Mouse (Mus musculus) hindbrain, embryonic 12.5 days (tissue): ENCODE measurements at regions not wholly inside any gene's neighbourhood (a gene's known extent, or its start where the extent isn't known, plus 50 kb on each side); places are given as distances from the start of the nearest gene placed in this dataset.
A peak's percentile ranks its signal among the peaks of the same experiment; 100 is the strongest.

ENCODE experiments used
- ATAC-seq: fragments of 200-750 bp; cut with Nextera tagmentation; 2 replicates; pipeline ENCODE4 v1.8.0; 2017; ENCODE audit warnings: moderate TSS enrichment; ENCODE audit not compliant: low FRiP score
- H3K27ac ChIP-seq: fragments of 300-500 bp; sonication (generic); 2 replicates; pipeline ENCODE4 v1.5.1; 2016; ENCODE audit warnings: mild to moderate bottlenecking
- H3K27me3 ChIP-seq: fragments of 300-500 bp; sonication (generic); 2 replicates; pipeline ENCODE4 v1.6.1; 2016; ENCODE audit warnings: mild to moderate bottlenecking
- H3K36me3 ChIP-seq: fragments of 300-500 bp; sonication (generic); 2 replicates; pipeline ENCODE4 v1.6.1; 2016; ENCODE audit warnings: mild to moderate bottlenecking
- H3K4me1 ChIP-seq: fragments of 300-500 bp; sonication (generic); 2 replicates; pipeline ENCODE4 v1.6.1; 2016
- H3K4me2 ChIP-seq: fragments of 300-500 bp; sonication (generic); replicated peaks from 2 replicates; pipeline ENCODE4 v1.6.1; 2016; ENCODE audit warnings: mild to moderate bottlenecking
- H3K4me3 ChIP-seq: fragments of 300-500 bp; sonication (generic); 2 replicates; pipeline ENCODE4 v1.5.1; 2016; ENCODE audit warnings: mild to moderate bottlenecking
- H3K9ac ChIP-seq: fragments of 300-500 bp; sonication (generic); 2 replicates; pipeline ENCODE4 v1.6.1; 2016; ENCODE audit warnings: mild to moderate bottlenecking, moderate library complexity
- H3K9me3 ChIP-seq: fragments of 300-500 bp; sonication (generic); replicated peaks from 2 replicates; pipeline ENCODE4 v1.6.1; 2016; ENCODE audit warnings: mild to moderate bottlenecking
- WGBS: fragments of 180-500 bp; shearing (Covaris S2); methylation state at CpG from one replicate; pipeline ENCODE4 v1.1.7; 2016; 5-methylcytosine and 5-hydroxymethylcytosine counted together

- no peak overlapping the region for H3K4me3 ChIP-seq
- 0 out of 2 replicates have a peak, but pooled peaks cover 3% of the 10 kb centered on the region for H3K4me1 ChIP-seq
- no peaks in the 10 kb centered on the region for H3K9me3 ChIP-seq
- no peaks in the 10 kb centered on the region for H3K27me3 ChIP-seq
- H3K9ac ChIP-seq = no peak overlapping the region
- ATAC-seq = no peak
- no peak overlapping the region for H3K27ac ChIP-seq
- WGBS = 85% methylated on average over 3 of the region's 3 CpGs
- no peak overlapping the region for H3K4me2 ChIP-seq
- no peaks in the 10 kb centered on the region for H3K36me3 ChIP-seq
These were observed 193.1 kb upstream of the Acvr2a start for GRCm38 (mm10) chr2:48620815-48621214.

- Histone ChIP-seq H3K36me3 (no peaks in the 10 kb centered on the region), H3K4me2 (no peak overlapping the region), H3K27me3 (no peaks in the 10 kb centered on the region), H3K27ac (no peak overlapping the region), H3K9me3 (no peaks in the 10 kb centered on the region), H3K4me3 (no peak overlapping the region), H3K4me1 (no peaks in the 10 kb centered on the region), H3K9ac (no peak overlapping the region)
- WGBS = 83% methylated on average over 1 of the region's 1 CpGs
- ATAC-seq = no peak
These were observed 191.6 kb upstream of the Acvr2a start for GRCm38 (mm10) chr2:48622316-48622715.

GRCm38 (mm10) chr2:48624040-48624439 lies 189.9 kb upstream of the Acvr2a start:
- no peaks in the 10 kb centered on the region for H3K27me3 ChIP-seq
- H3K36me3 ChIP-seq = no peaks in the 10 kb centered on the region
- H3K27ac ChIP-seq = no peak overlapping the region
- no peak overlapping the region for H3K4me3 ChIP-seq
- no peak overlapping the region for H3K9ac ChIP-seq
- no peak for ATAC-seq
- no peak overlapping the region for H3K4me2 ChIP-seq
- WGBS = 61% methylated on average over 6 of the region's 6 CpGs
- peaks cover 5% of the 10 kb centered on the region; the same call in 1 of the 2 replicates for H3K4me1 ChIP-seq
- no peaks in the 10 kb centered on the region for H3K9me3 ChIP-seq

- no peak overlapping the region for H3K4me3 ChIP-seq
- H3K4me1 ChIP-seq = peaks cover 7% of the 10 kb centered on the region
- no peak overlapping the region for H3K27ac ChIP-seq
- 81% methylated on average over 2 of the region's 2 CpGs for WGBS
- H3K9ac ChIP-seq = no peak overlapping the region
- no peaks in the 10 kb centered on the region for H3K27me3 ChIP-seq
- H3K9me3 ChIP-seq = no peaks in the 10 kb centered on the region
- ATAC-seq = no peak
- no peak overlapping the region for H3K4me2 ChIP-seq
- H3K36me3 ChIP-seq = no peaks in the 10 kb centered on the region
These were observed 189.4 kb upstream of the Acvr2a start for GRCm38 (mm10) chr2:48624461-48624860.

- Histone ChIP-seq H3K27ac (no peak overlapping the region), H3K4me2 (no peak overlapping the region), H3K4me1 (peaks cover 10% of the 10 kb centered on the region), H3K9me3 (no peaks in the 10 kb centered on the region), H3K27me3 (no peaks in the 10 kb centered on the region), H3K36me3 (no peaks in the 10 kb centered on the region), H3K9ac (no peak overlapping the region), H3K4me3 (no peak overlapping the region)
- WGBS = 75% methylated on average over 4 of the region's 4 CpGs
- ATAC-seq = no peak
These were observed 186.9 kb upstream of the Acvr2a start for GRCm38 (mm10) chr2:48627011-48627410.

- WGBS = 36% methylated on average over 9 of the region's 9 CpGs
- peak; percentile 86 for ATAC-seq
- H3K4me2 ChIP-seq = peak overlapping the region; percentile 22
- H3K4me3 ChIP-seq = no peak overlapping the region
- no peaks in the 10 kb centered on the region for H3K27me3 ChIP-seq
- 0 out of 2 replicates have a peak overlapping the region, but pooled peaks have one; percentile 60 for H3K27ac ChIP-seq
- H3K36me3 ChIP-seq = no peaks in the 10 kb centered on the region
- H3K9me3 ChIP-seq = no peaks in the 10 kb centered on the region
- peaks cover 10% of the 10 kb centered on the region for H3K4me1 ChIP-seq
- no peak overlapping the region for H3K9ac ChIP-seq
These were observed 184.5 kb upstream of the Acvr2a start for GRCm38 (mm10) chr2:48629106-48630050.

GRCm38 (mm10) chr2:48634456-48635174 lies 179.3 kb upstream of the Acvr2a start:
- Histone ChIP-seq H3K27me3 (no peaks in the 10 kb centered on the region), H3K4me2 (no peak overlapping the region), H3K9ac (no peak overlapping the region), H3K4me1 (peaks cover 4% of the 10 kb centered on the region), H3K27ac (no peak overlapping the region), H3K4me3 (no peak overlapping the region), H3K36me3 (no peaks in the 10 kb centered on the region), H3K9me3 (no peaks in the 10 kb centered on the region)
- ATAC-seq = peak; percentile 90
- WGBS = 35% methylated on average over 10 of the region's 10 CpGs

- no peaks in the 10 kb centered on the region for H3K9me3 ChIP-seq
- WGBS = 48% methylated on average over 2 of the region's 2 CpGs
- no peak overlapping the region for H3K27ac ChIP-seq
- H3K4me1 ChIP-seq = 0 out of 2 replicates have a peak, but pooled peaks cover 2% of the 10 kb centered on the region
- no peak for ATAC-seq
- H3K4me2 ChIP-seq = no peak overlapping the region
- H3K4me3 ChIP-seq = no peak overlapping the region
- H3K36me3 ChIP-seq = no peaks in the 10 kb centered on the region
- no peaks in the 10 kb centered on the region for H3K27me3 ChIP-seq
- no peak overlapping the region for H3K9ac ChIP-seq
These were observed 177.8 kb upstream of the Acvr2a start for GRCm38 (mm10) chr2:48636108-48636507.

GRCm38 (mm10) chr2:48644114-48644513 lies 169.8 kb upstream of the Acvr2a start:
- Histone ChIP-seq H3K4me1 (no peaks in the 10 kb centered on the region), H3K9me3 (no peaks in the 10 kb centered on the region), H3K27ac (no peak overlapping the region), H3K36me3 (no peaks in the 10 kb centered on the region), H3K4me3 (no peak overlapping the region), H3K9ac (no peak overlapping the region), H3K27me3 (no peaks in the 10 kb centered on the region), H3K4me2 (no peak overlapping the region)
- ATAC-seq = no peak
- WGBS = 95% methylated on average over 3 of the region's 3 CpGs

GRCm38 (mm10) chr2:48650281-48650680 lies 163.6 kb upstream of the Acvr2a start:
- ATAC-seq = no peak
- 70% methylated on average over 2 of the region's 2 CpGs for WGBS
- no peaks in the 10 kb centered on the region for H3K27me3 ChIP-seq
- no peak overlapping the region for H3K4me3 ChIP-seq
- H3K36me3 ChIP-seq = no peaks in the 10 kb centered on the region
- no peaks in the 10 kb centered on the region for H3K9me3 ChIP-seq
- H3K27ac ChIP-seq = no peak overlapping the region
- H3K4me1 ChIP-seq = no peaks in the 10 kb centered on the region
- H3K9ac ChIP-seq = no peak overlapping the region
- H3K4me2 ChIP-seq = no peak overlapping the region

GRCm38 (mm10) chr2:48661222-48661621 lies 152.7 kb upstream of the Acvr2a start:
- Histone ChIP-seq H3K4me3 (no peak overlapping the region), H3K9ac (no peak overlapping the region), H3K9me3 (no peaks in the 10 kb centered on the region), H3K4me2 (no peak overlapping the region), H3K27me3 (no peaks in the 10 kb centered on the region), H3K4me1 (no peaks in the 10 kb centered on the region), H3K36me3 (no peaks in the 10 kb centered on the region), H3K27ac (no peak overlapping the region)
- 69% methylated on average over 1 of the region's 1 CpGs for WGBS
- ATAC-seq = no peak

- Histone ChIP-seq H3K4me3 (no peak overlapping the region), H3K36me3 (no peaks in the 10 kb centered on the region), H3K27me3 (no peaks in the 10 kb centered on the region), H3K4me1 (no peaks in the 10 kb centered on the region), H3K27ac (no peak overlapping the region), H3K9ac (no peak overlapping the region), H3K4me2 (no peak overlapping the region), H3K9me3 (no peaks in the 10 kb centered on the region)
- 65% methylated on average over 2 of the region's 2 CpGs for WGBS
- no peak for ATAC-seq
These were observed 148.8 kb upstream of the Acvr2a start for GRCm38 (mm10) chr2:48665103-48665502.
